Mouse (Mus musculus) brown adipose tissue, adult 24 weeks (tissue): ENCODE results near the gene Rundc1. TPM values are rescaled to one million over a fixed set of nuclear protein-coding genes. Genes with fewer than 3 reads are reported as not detected.
"Not testable (repeated sequence)": the region's sequence is repeated elsewhere in the genome, so short reads cannot be mapped to it uniquely, and the experiment has no call there.

Source experiments
- H3K27ac ChIP-seq: fragments of 200-500 bp; replicated peaks from 2 replicates; pipeline ENCODE4 v1.5.1; 2012; ENCODE audit warnings: low read depth, mild to moderate bottlenecking, low read length
- H3K4me1 ChIP-seq: fragments of 200-500 bp; 2 replicates; pipeline ENCODE4 v1.6.1; 2012; ENCODE audit warnings: low read length, mixed read lengths; ENCODE audit not compliant: control insufficient read depth, insufficient read depth, insufficient read length
- H3K4me3 ChIP-seq: fragments of 200-500 bp; 2 replicates; pipeline ENCODE4 v1.5.1; 2012; ENCODE audit warnings: low read depth, mild to moderate bottlenecking, low read length, moderate library complexity; ENCODE audit not compliant: insufficient read depth
- polyA plus RNA-seq: library from polyadenylated mRNA; stranded (reverse); fragments of >200 nt; gene quantifications from 2 replicates; pipeline ENCODE4 v1.2.4, GENCODE M21; 2012; ENCODE audit not compliant: missing spikeins, insufficient read depth, insufficient read length

Gene Rundc1
- polyA plus RNA-seq, 1 experiment: 5.6 TPM

GRCm38 (mm10) chr11:101467477-101468262 is 42.8 kb downstream of the Rundc1 start:
- Histone ChIP-seq H3K27ac (no peak overlapping the region), H3K4me3 (peak overlapping the region; percentile 68), H3K4me1 (peaks cover 8% of the 10 kb centered on the region; the same call in 1 of the 2 replicates)

DNA sequence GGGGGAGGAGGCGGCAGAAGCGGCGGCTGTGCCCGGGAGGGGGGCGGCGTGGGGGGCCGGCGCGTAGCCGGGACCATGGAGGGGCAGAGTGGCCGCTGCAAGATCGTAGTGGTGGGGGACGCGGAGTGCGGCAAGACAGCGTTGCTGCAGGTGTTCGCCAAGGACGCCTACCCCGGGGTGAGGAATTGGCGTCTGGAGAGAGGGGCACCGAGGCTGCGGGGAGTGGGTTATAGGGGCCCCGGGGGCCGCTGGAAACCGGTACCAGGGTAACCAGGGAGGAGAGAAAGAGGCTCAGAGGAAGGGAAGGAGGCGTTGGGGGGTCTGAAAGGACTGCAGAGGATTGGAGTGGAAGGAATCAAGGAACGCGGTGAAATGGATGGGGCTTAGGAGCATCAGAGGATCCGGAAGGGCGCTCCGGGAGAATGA is 43.4 kb downstream of the Rundc1 start:
- H3K27ac ChIP-seq: no peak overlapping the region
- H3K4me3 ChIP-seq: peak overlapping the region; percentile 65
- H3K4me1 ChIP-seq: peaks cover 5% of the 10 kb centered on the region; the same call in 1 of the 2 replicates

GRCm38 (mm10) chr11:101468731-101469130 is 43.8 kb downstream of the Rundc1 start:
- peak overlapping the region; percentile 65 for H3K4me3 ChIP-seq
- no peak overlapping the region for H3K27ac ChIP-seq
- H3K4me1 ChIP-seq: peaks cover 3% of the 10 kb centered on the region; the same call in 1 of the 2 replicates

DNA sequence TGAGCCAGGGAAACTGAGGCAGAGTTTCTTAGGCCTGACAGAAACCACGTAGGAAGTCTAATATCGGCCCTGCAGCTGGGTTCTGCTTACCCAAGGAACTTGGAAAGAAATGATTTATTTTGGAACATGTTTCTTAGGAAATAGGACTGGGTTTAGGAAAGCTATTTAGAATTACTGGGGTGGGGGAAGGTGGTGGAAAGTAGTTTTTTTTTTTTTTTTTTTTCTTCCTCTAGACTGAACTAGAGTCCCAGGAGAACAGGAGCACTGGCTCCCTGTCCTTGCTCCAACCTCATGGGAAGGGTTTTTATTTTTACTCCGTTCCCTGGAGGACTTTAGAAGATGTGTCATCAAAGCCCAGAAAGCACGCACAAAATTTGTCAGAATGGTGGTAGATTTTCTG is 44.3 kb downstream of the Rundc1 start:
- Histone ChIP-seq H3K4me1 (no peaks in the 10 kb centered on the region), H3K4me3 (peak overlapping the region; percentile 65; the same call in 1 of the 2 replicates), H3K27ac (no peak overlapping the region)

DNA sequence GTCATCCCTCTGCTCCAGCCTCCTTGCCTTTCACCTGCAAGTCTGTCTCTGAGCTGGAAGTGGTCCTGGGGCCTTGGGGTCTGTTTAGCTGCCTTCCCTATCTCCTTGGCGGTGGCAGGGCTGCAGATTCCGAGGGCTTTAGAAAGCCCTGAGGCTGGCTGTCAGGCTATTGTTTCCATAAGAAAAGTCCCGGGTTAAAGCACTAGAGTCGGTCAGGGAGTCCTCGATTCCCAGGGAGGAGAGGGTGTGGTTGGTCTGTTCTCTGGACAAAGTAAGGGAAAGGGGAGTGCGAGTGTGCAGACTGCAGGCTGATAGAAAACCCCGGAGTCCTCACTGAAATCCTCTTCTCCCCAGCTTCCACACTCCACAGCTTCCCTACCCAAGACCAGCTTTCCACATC is 45.3 kb downstream of the Rundc1 start:
- no peak overlapping the region for H3K27ac ChIP-seq
- H3K4me1 ChIP-seq: no peaks in the 10 kb centered on the region

GRCm38 (mm10) chr11:101471926-101472325 is 47.0 kb downstream of the Rundc1 start:
- Histone ChIP-seq H3K4me3 (no peak overlapping the region), H3K27ac (no peak overlapping the region), H3K4me1 (no peaks in the 10 kb centered on the region)

More for the DNA sequence above, 45.3 kb downstream of the Rundc1 start:
- H3K4me3 ChIP-seq: no peak overlapping the region

DNA sequence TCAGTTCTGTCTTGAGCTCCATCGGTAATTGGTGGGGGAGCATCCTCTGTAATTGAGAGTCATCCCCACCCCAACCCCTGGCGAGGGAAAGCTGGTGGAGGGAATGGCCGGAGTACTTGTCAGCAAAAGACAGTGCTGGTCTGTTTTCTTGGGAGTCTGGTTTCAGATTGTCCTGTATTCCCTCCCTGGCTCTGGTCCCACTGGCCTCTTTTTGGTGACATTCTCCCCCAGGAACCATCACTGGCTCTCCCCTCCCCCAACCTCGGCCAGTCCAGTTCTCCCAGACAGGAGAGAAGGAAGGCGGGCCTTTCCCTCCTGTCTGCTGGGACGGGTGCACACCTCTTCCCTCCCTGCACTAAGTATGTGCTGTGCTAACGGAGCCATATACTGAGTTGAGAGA is 47.5 kb downstream of the Rundc1 start:
- no peaks in the 10 kb centered on the region for H3K4me1 ChIP-seq
- no peak overlapping the region for H3K4me3 ChIP-seq
- H3K27ac ChIP-seq: no peak overlapping the region

DNA sequence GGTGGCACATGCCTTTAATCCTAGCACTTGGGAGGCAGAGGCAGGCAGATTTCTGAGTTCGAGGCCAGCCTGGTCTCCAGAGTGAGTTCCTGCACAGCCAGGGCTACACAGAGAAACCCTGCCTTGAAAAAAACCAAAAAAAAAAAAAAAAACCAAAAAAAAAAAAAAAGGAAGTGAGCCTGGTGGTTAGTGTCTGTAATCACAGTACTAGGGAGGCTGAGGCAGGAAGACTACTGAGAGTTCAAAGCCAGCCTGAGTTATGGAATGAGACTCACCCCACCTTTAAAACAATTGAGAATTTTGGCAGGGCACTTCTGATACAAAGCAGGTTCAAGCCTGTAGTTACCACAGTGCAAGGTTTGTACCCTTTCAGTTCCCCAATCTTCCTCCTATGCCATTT is 48.8 kb downstream of the Rundc1 start:
- not testable (repeated sequence) for H3K27ac ChIP-seq, H3K4me3 ChIP-seq, H3K4me1 ChIP-seq

DNA sequence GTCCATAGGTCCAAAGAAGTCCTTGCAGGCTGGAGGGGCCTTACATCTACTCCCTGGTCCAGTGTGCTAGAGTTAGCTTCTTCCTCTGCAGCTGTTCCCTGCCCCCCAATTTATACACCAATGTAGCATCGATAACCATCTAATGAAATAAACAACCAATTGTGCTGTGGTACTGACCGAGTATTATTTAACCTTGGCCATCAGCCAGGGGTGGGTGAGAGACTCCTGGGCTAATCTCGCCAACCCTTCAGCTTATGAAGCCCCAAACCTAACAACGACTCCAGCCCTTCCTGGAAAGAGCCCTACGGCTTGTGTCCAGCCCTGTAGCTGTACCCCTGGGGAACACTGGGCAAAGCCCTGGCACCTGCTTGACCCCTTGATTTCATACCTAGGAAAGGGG is 49.4 kb downstream of the Rundc1 start:
- Histone ChIP-seq H3K4me1 (no peaks in the 10 kb centered on the region), H3K27ac (no peak overlapping the region), H3K4me3 (no peak overlapping the region)

- H3K4me1 ChIP-seq, H3K4me3 ChIP-seq, H3K27ac ChIP-seq: not testable (repeated sequence)
Observed at GRCm38 (mm10) chr11:101476361-101476760, 51.5 kb downstream of the Rundc1 start.

GRCm38 (mm10) chr11:101477194-101477551 is 52.3 kb downstream of the Rundc1 start:
- H3K27ac ChIP-seq: no peak overlapping the region
- H3K4me3 ChIP-seq: no peak overlapping the region
- H3K4me1 ChIP-seq: no peaks in the 10 kb centered on the region

DNA sequence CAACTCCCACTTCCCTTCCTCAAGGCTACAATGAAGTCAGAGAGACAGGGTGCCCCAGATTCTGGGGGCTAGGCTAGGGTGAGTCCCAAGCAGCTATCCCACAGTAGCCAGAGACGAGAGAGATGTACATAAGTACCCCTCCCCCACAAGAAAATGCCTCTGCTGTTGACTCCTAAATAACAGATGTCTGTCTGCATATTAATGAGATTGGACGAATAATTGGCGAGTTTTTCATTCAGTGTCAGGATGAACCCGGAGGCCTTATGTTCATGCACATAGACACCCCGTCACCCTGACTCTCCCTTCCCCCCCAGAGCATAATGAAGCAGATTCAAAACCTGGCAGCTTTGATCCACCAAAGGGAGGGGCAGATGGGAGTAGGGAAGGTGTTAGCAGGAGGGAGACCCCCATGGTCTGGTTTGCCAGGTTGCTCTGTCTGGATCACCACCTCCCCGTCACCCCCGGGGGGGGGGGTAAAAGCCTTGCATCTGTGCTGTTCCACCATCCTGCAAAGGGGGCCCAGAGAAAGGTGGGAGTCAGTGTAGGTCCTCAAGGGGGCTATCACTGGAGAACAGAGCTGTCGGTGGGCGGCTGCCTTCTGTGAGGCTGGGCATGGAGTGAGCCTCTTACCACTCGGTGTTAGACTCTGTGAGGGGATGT is 52.8 kb downstream of the Rundc1 start:
- H3K4me3 ChIP-seq: no peak overlapping the region
- H3K27ac ChIP-seq: no peak overlapping the region
- H3K4me1 ChIP-seq: no peaks in the 10 kb centered on the region

GRCm38 (mm10) chr11:101479171-101479635 is 54.3 kb downstream of the Rundc1 start:
- Histone ChIP-seq H3K4me3 (no peak overlapping the region), H3K4me1 (no peaks in the 10 kb centered on the region), H3K27ac (no peak overlapping the region)

DNA sequence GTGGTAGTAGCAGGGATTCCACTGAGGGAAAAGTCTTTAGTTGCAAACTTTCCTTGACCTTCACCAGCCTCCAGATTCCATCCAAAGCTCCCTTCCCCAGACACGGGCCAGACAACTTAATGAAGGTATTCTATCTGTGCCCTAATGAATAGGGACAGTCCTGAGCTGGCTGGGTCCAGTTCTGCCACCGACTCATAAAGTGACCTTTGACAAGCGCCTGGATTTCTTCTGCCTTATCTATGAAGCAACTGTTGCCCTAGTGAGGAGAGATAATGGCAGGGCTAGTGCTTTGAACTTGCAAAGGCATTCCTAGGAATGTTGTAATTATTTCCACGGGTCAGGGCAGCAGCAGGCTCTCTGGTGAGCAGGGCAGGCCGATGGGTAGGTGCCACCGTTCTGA is 56.0 kb downstream of the Rundc1 start:
- Histone ChIP-seq H3K27ac (no peak overlapping the region), H3K4me1 (no peaks in the 10 kb centered on the region), H3K4me3 (no peak overlapping the region)

DNA sequence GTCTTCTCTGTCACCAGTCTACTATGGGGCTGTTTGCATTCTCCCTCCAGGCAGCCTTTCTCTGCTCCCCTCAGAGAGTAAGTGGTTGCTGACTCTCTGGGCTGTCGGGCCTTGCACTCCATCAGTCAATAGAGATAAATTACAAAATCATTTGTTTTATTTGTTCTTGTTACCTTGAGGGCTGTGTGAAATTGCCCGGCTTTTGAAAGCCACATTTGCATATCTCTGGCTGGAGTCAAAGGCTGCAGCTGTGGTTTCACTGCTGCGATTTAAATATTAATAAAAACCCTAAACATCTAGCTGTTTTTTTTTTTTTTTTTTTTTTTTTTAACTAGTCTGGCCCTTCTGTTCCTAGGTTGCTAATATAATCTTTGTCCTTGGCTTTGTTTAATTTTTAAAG is 58.9 kb downstream of the Rundc1 start:
- Histone ChIP-seq H3K4me3 (no peak overlapping the region), H3K27ac (no peak overlapping the region), H3K4me1 (no peaks in the 10 kb centered on the region)

DNA sequence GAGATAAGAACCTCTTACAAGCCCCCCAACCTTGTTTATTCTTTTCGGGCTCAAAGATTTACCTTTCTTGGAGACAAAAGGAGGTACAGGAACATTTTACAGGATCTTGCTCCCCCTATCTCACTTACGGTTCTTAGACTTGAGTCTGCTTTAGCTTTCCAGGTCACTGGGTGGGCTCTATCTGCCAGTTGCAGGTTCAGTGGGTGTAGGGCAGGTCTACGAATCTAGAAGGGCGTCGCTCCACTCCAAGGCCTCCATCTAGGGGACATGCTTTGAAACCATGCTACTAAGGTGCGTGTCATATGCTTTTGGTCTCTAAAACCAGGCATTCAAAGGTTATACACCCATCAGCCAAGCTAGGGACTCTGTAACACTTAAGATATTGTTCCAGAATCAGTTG is 59.4 kb downstream of the Rundc1 start:
- no peak overlapping the region for H3K4me3 ChIP-seq
- no peaks in the 10 kb centered on the region for H3K4me1 ChIP-seq
- no peak overlapping the region for H3K27ac ChIP-seq
